Mouse (Mus musculus): ENCODE data around the gene Rnf34. TPM values are rescaled to one million over a fixed set of nuclear protein-coding genes. Genes with fewer than 3 reads are reported as not detected.
A peak's percentile ranks its signal among the peaks of the same experiment; 100 is the strongest.

Rnf34 gene
- polyA plus RNA-seq, 1 experiment from 2014 or later = 48.3 TPM

DNA sequence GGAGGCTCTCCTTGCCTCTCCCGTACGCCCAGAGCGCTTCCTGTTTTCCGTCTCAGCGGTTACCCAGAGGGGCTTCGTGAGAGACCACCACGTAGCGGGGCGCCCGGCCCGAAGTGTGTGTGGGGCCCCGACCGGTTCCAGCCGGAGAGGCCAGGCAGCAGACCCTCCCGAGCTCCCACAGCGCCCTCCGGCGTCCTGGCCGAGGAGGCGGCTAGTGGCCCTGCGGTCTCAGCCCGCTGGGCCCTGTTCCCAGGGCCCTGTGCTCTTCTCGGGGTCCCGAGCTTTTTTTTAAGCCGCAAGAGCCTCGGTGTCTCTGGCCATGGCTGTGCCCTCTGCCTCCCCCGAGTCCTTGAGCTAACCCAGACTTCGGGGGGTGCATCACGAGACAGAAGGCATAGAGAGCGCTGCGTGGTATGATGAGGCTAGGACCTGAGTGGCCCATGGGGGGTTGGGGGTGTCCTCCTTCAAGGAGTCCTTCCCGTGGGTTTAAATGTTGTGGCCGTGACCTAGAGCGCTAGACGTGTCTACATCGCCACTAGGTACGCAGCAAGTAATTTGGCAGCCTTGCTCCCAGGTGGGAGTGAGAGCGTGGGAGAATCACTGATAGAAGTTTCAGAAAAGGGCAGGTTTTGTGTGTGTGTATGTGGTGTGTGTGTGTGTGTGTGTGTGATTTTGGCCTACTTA, 613 bp downstream of the Rnf34 start:
- Histone ChIP-seq H3K4me1 (ENCODE audit: control insufficient read depth, insufficient read depth, low read length) (peaks cover 18% of the 10 kb centered on the region), H3K9ac (ENCODE audit: low read depth, low read length) (peak overlapping the region; percentile 98), H3K4me2 (ENCODE audit: low read length) (peak overlapping the region; percentile 99), H3K9me3 (replicated peaks; ENCODE audit: control insufficient read depth, low read length, poor library complexity, severe bottlenecking) (no peaks in the 10 kb centered on the region), H3K4me3 (ENCODE audit: low read depth, low read length) (peak overlapping the region; percentile 87), H3K36me3 (ENCODE audit: control insufficient read depth, insufficient read depth, low read length) (no peaks in the 10 kb centered on the region), H3K27ac (ENCODE audit: low read length) (peak overlapping the region; percentile 93), H3K27me3 (ENCODE audit: control insufficient read depth, insufficient read depth, low read depth, low read length) (no peaks in the 10 kb centered on the region)
- under 1% methylated on average over 38 of the region's 38 CpGs for WGBS
- peak; percentile 83 for ATAC-seq

DNA sequence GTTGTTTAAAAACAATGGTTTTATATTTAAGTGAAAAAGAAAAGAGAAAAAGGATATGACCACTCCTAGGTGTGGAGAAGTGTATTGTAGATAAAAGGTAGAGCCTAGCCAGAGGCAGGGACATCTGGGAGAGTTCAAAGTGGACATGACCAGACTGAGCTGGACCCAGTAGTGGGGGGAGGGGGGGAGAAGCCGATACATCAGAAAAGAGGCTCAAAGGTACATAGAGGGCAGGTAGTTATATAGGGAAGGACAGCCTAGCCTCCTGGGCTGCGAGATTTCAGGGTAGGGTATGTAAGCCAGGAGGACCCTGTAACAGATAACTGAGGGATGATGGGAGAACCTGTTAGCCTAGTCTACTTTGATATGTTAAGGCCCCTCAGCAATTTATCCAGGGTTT, 2.8 kb downstream of the Rnf34 start:
- no peak overlapping the region for H3K27ac ChIP-seq (ENCODE audit: low read length)
- WGBS = 88% methylated on average over 2 of the region's 2 CpGs
- no peak overlapping the region for H3K4me2 ChIP-seq (ENCODE audit: low read length)
- no peak for ATAC-seq
- no peak overlapping the region for H3K9ac ChIP-seq (ENCODE audit: low read depth, low read length)
- no peaks in the 10 kb centered on the region for H3K27me3 ChIP-seq (ENCODE audit: control insufficient read depth, insufficient read depth, low read depth, low read length)
- H3K4me3 ChIP-seq (ENCODE audit: low read depth, low read length) = no peak overlapping the region
- no peaks in the 10 kb centered on the region for H3K36me3 ChIP-seq (ENCODE audit: control insufficient read depth, insufficient read depth, low read length)
- no peaks in the 10 kb centered on the region for H3K9me3 ChIP-seq (replicated peaks; ENCODE audit: control insufficient read depth, low read length, poor library complexity, severe bottlenecking)
- peaks cover 18% of the 10 kb centered on the region for H3K4me1 ChIP-seq (ENCODE audit: control insufficient read depth, insufficient read depth, low read length)

DNA sequence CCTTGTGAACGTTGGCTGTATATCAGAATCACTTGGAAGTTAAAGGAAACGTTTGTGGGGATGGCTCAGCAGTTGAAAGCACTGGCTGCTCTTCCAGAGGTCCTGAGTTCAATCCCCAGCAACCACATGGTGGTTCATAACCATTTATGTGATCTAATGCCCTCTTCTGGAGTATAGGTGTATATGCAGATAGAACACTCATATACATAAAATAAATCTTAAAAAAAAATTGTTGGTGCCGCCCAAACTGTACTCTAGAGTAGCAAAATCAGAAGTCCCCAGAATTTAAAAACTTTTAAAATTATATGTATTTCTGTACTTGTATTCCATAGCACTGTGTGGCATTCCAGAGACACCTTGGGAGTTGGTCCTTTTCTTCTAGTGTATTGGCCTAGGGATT, 6.0 kb downstream of the Rnf34 start:
- no peak overlapping the region for H3K9ac ChIP-seq (ENCODE audit: low read depth, low read length)
- no peak overlapping the region for H3K27ac ChIP-seq (ENCODE audit: low read length)
- H3K27me3 ChIP-seq (ENCODE audit: control insufficient read depth, insufficient read depth, low read depth, low read length) = no peaks in the 10 kb centered on the region
- peaks cover 9% of the 10 kb centered on the region for H3K4me1 ChIP-seq (ENCODE audit: control insufficient read depth, insufficient read depth, low read length)
- H3K4me2 ChIP-seq (ENCODE audit: low read length) = no peak overlapping the region
- 79% methylated on average over 3 of the region's 3 CpGs for WGBS
- no peak overlapping the region for H3K4me3 ChIP-seq (ENCODE audit: low read depth, low read length)
- no peaks in the 10 kb centered on the region for H3K36me3 ChIP-seq (ENCODE audit: control insufficient read depth, insufficient read depth, low read length)
- no peaks in the 10 kb centered on the region for H3K9me3 ChIP-seq (replicated peaks; ENCODE audit: control insufficient read depth, low read length, poor library complexity, severe bottlenecking)
- ATAC-seq = no peak

DNA sequence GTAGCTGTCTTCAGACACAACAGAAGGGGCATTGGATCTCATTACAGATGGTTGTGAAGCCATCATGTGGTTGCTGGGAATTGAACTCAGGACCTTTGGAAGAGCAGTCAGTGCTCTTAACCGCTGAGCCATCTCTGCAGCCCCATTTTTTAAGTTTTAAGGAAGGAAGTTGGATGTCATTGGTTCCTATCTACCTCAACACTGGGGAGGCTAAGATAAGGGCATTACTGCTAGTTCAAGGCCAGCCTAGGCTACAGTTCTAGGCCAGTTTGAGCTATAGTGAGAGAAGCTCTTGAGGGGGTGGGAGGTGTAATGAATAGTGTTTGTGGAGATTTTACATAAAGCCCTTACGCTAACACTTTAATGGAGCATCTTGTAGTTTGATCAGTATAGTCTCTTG, 13.2 kb downstream of the Rnf34 start:
- Histone ChIP-seq H3K4me1 (ENCODE audit: control insufficient read depth, insufficient read depth, low read length) (no peaks in the 10 kb centered on the region), H3K4me3 (ENCODE audit: low read depth, low read length) (no peak overlapping the region), H3K27ac (ENCODE audit: low read length) (no peak overlapping the region), H3K9me3 (replicated peaks; ENCODE audit: control insufficient read depth, low read length, poor library complexity, severe bottlenecking) (no peaks in the 10 kb centered on the region), H3K9ac (ENCODE audit: low read depth, low read length) (no peak overlapping the region), H3K27me3 (ENCODE audit: control insufficient read depth, insufficient read depth, low read depth, low read length) (no peaks in the 10 kb centered on the region), H3K4me2 (ENCODE audit: low read length) (no peak overlapping the region), H3K36me3 (ENCODE audit: control insufficient read depth, insufficient read depth, low read length) (peaks cover 22% of the 10 kb centered on the region)
- WGBS = 98% methylated on average over 2 of the region's 2 CpGs
- ATAC-seq = no peak

DNA sequence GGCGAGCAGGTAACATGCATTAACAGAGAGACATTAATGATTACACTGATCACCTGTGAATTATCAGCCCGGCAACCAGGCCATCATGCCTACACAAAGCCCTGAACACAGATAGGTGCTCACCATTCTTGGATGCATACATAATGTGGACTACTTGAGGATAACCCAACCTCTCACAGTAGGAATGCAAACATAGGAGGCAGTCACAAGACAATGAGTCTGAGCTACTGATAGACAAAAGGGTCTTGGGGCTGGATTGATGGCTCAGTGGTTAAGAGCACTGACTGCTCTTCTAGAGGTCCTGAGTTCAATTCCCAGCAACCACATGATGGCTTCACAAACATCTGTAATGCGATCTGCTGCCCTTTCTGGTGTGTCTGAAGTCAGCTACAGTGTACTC, 22.8 kb downstream of the Rnf34 start:
- Histone ChIP-seq H3K9ac (ENCODE audit: low read depth, low read length) (no peak overlapping the region), H3K4me1 (ENCODE audit: control insufficient read depth, insufficient read depth, low read length) (no peaks in the 10 kb centered on the region), H3K36me3 (ENCODE audit: control insufficient read depth, insufficient read depth, low read length) (peaks cover 29% of the 10 kb centered on the region), H3K27me3 (ENCODE audit: control insufficient read depth, insufficient read depth, low read depth, low read length) (no peaks in the 10 kb centered on the region), H3K9me3 (replicated peaks; ENCODE audit: control insufficient read depth, low read length, poor library complexity, severe bottlenecking) (no peaks in the 10 kb centered on the region), H3K4me3 (ENCODE audit: low read depth, low read length) (no peak overlapping the region), H3K27ac (ENCODE audit: low read length) (no peak overlapping the region), H3K4me2 (ENCODE audit: low read length) (no peak overlapping the region)
- ATAC-seq = no peak
- WGBS = 95% methylated on average over 3 of the region's 3 CpGs

DNA sequence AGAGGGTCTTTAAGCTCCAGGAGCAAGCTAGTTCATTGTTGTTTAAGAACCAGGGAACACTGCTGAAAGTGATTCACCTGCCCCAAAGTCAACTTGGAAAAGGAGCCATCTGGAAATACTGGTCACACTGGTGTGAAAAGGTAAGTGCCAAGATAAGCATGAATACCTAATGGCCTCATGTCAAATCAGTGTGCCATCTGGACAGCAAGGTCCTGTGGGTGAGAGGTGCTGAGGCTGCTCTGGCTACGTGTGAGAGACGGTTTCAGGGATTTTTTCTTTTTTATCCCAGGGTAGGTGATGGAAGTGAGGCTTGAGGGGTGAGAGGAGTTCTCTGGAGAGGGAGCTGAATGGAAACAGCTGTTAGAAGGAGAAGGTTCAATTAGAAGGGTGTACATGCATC, 23.7 kb downstream of the Rnf34 start:
- no peak overlapping the region for H3K4me2 ChIP-seq (ENCODE audit: low read length)
- H3K4me1 ChIP-seq (ENCODE audit: control insufficient read depth, insufficient read depth, low read length) = no peaks in the 10 kb centered on the region
- no peaks in the 10 kb centered on the region for H3K9me3 ChIP-seq (replicated peaks; ENCODE audit: control insufficient read depth, low read length, poor library complexity, severe bottlenecking)
- H3K27me3 ChIP-seq (ENCODE audit: control insufficient read depth, insufficient read depth, low read depth, low read length) = no peaks in the 10 kb centered on the region
- H3K9ac ChIP-seq (ENCODE audit: low read depth, low read length) = no peak overlapping the region
- ATAC-seq = no peak
- 78% methylated on average over 2 of the region's 2 CpGs for WGBS
- no peak overlapping the region for H3K27ac ChIP-seq (ENCODE audit: low read length)
- no peak overlapping the region for H3K4me3 ChIP-seq (ENCODE audit: low read depth, low read length)
- H3K36me3 ChIP-seq (ENCODE audit: control insufficient read depth, insufficient read depth, low read length) = peaks cover 28% of the 10 kb centered on the region

DNA sequence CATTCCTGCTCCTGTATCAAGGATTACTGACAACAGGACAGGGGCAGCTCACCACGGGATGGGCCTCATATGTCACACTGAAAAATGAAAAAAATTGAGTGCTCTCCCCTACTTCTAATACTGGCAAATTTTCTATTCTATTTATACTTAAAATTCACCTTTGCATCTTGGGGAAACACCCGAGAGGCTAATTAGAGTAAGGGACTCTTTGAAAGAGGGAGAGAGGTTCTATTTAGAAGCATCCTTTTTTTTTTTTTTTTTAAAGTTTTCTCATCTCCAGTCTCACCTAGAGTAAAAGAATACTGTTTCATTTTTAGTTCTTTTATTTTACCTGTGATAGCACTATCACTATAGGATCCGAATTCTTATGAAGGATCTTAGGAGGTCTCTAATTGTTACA, 24.5 kb downstream of the Rnf34 start:
- Histone ChIP-seq H3K9me3 (replicated peaks; ENCODE audit: control insufficient read depth, low read length, poor library complexity, severe bottlenecking) (no peaks in the 10 kb centered on the region), H3K4me2 (ENCODE audit: low read length) (no peak overlapping the region), H3K9ac (ENCODE audit: low read depth, low read length) (no peak overlapping the region), H3K27me3 (ENCODE audit: control insufficient read depth, insufficient read depth, low read depth, low read length) (no peaks in the 10 kb centered on the region), H3K4me3 (ENCODE audit: low read depth, low read length) (no peak overlapping the region), H3K4me1 (ENCODE audit: control insufficient read depth, insufficient read depth, low read length) (no peaks in the 10 kb centered on the region), H3K27ac (ENCODE audit: low read length) (no peak overlapping the region), H3K36me3 (ENCODE audit: control insufficient read depth, insufficient read depth, low read length) (peaks cover 28% of the 10 kb centered on the region)
- ATAC-seq = no peak
- WGBS = 84% methylated on average over 3 of the region's 3 CpGs

DNA sequence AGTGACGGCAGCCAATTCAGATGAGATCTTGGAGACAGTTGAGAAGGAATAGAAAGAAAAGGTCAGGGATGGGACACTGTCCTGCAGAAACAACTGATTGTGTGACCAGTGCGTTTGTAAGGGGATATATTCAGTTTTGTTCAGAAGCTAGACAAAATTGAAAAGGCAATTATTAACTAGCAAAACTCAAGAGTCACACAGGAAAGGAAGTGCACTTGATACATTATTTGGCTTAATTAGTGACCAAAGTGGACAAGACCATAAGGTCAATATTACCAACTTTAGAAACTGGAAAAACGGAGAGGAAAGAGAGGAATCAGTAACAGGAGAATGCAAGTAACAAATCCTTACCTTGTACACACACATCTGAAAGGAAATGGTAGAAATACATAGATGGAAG, 26.8 kb downstream of the Rnf34 start:
- H3K27ac ChIP-seq (ENCODE audit: low read length) = no peak overlapping the region
- no peak overlapping the region for H3K4me3 ChIP-seq (ENCODE audit: low read depth, low read length)
- peaks cover 29% of the 10 kb centered on the region for H3K36me3 ChIP-seq (ENCODE audit: control insufficient read depth, insufficient read depth, low read length)
- WGBS = 73% methylated on average over 3 of the region's 3 CpGs
- no peaks in the 10 kb centered on the region for H3K27me3 ChIP-seq (ENCODE audit: control insufficient read depth, insufficient read depth, low read depth, low read length)
- H3K4me1 ChIP-seq (ENCODE audit: control insufficient read depth, insufficient read depth, low read length) = no peaks in the 10 kb centered on the region
- no peak overlapping the region for H3K4me2 ChIP-seq (ENCODE audit: low read length)
- H3K9ac ChIP-seq (ENCODE audit: low read depth, low read length) = no peak overlapping the region
- ATAC-seq = no peak
- no peaks in the 10 kb centered on the region for H3K9me3 ChIP-seq (replicated peaks; ENCODE audit: control insufficient read depth, low read length, poor library complexity, severe bottlenecking)

DNA sequence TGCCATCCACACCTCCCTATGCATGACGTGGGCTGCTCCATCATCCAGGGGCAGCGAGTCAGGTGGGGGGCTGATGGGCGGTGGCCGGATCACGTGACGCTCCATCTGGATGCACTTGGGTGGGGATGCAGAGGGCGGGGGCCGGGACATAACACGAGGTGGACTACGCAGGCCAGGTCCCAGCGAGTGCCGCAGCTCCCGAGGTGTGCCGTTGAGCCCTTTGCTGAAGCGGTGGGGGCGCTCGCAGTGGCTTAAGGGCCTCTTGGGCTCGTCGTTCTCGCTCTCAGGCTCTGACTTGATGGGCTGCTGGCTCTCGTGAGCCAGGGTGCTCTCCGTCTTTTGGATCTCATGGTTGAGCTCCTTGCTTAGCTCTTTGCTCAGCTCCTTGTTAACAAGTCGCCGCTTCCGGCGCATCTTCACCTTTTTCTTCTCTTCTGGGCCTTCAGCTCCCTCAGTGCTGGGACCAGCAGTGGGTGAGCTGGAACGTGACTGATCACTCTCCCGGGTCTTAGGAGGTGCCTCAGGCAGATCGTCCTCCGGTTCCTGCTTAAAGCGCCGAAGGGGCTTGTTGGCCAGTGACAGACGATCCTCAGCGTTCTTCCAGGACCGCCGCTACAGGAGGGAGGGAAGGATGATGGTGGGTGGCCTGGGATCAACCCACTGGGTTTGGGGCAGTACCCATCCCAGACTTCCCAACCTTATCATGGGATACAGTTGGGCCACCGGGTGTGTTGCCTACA, 30.6 kb downstream of the Rnf34 start:
- H3K36me3 ChIP-seq (ENCODE audit: control insufficient read depth, insufficient read depth, low read length) = peaks cover 22% of the 10 kb centered on the region
- H3K9me3 ChIP-seq (replicated peaks; ENCODE audit: control insufficient read depth, low read length, poor library complexity, severe bottlenecking) = no peaks in the 10 kb centered on the region
- H3K4me1 ChIP-seq (ENCODE audit: control insufficient read depth, insufficient read depth, low read length) = no peaks in the 10 kb centered on the region
- no peak overlapping the region for H3K4me2 ChIP-seq (ENCODE audit: low read length)
- H3K9ac ChIP-seq (ENCODE audit: low read depth, low read length) = no peak overlapping the region
- H3K27me3 ChIP-seq (ENCODE audit: control insufficient read depth, insufficient read depth, low read depth, low read length) = no peaks in the 10 kb centered on the region
- ATAC-seq = no peak
- WGBS = 94% methylated on average over 37 of the region's 37 CpGs
- H3K27ac ChIP-seq (ENCODE audit: low read length) = no peak overlapping the region
- no peak overlapping the region for H3K4me3 ChIP-seq (ENCODE audit: low read depth, low read length)

Measured in midbrain, embryonic 16.5 days (tissue).